Mouse (Mus musculus) retina, postnatal 1 day (tissue): ENCODE measurements around the gene Kcnk15.

Experiments
- DNase-seq: peaks from one replicate; pipeline ENCODE4 v3.0.0-alpha.2; 2012

Gene Kcnk15

GRCm38 (mm10) chr2:163876830-163877498 lies 23.5 kb downstream of the Kcnk15 start:
- DNase-seq: peak; percentile 18

GRCm38 (mm10) chr2:163880891-163881290 lies 27.4 kb downstream of the Kcnk15 start:
- no peak for DNase-seq

GRCm38 (mm10) chr2:163882859-163883652 lies 29.6 kb downstream of the Kcnk15 start:
- DNase-seq: no peak

- DNase-seq: no peak
Observed at GRCm38 (mm10) chr2:163889411-163889810, 36.0 kb downstream of the Kcnk15 start.

GRCm38 (mm10) chr2:163890586-163890985 lies 37.1 kb downstream of the Kcnk15 start:
- DNase-seq: no peak

GRCm38 (mm10) chr2:163891271-163891670 lies 37.8 kb downstream of the Kcnk15 start:
- DNase-seq: no peak

GRCm38 (mm10) chr2:163893446-163894370 lies 40.3 kb downstream of the Kcnk15 start:
- DNase-seq: no peak

GRCm38 (mm10) chr2:163895156-163895555 lies 41.7 kb downstream of the Kcnk15 start:
- no peak for DNase-seq

- DNase-seq: no peak
Observed at GRCm38 (mm10) chr2:163897026-163897425, 43.6 kb downstream of the Kcnk15 start.

GRCm38 (mm10) chr2:163897988-163898535 lies 44.6 kb downstream of the Kcnk15 start:
- DNase-seq: no peak

GRCm38 (mm10) chr2:163899910-163900411 lies 46.5 kb downstream of the Kcnk15 start:
- DNase-seq: peak; percentile 21

- no peak for DNase-seq
Observed at GRCm38 (mm10) chr2:163901043-163901442, 47.6 kb downstream of the Kcnk15 start.

GRCm38 (mm10) chr2:163902448-163902847 lies 49.0 kb downstream of the Kcnk15 start:
- DNase-seq: no peak

GRCm38 (mm10) chr2:163903461-163903860 lies 50.0 kb downstream of the Kcnk15 start:
- no peak for DNase-seq

- no peak for DNase-seq
Observed at GRCm38 (mm10) chr2:163904323-163904722, 50.9 kb downstream of the Kcnk15 start.

GRCm38 (mm10) chr2:163907131-163907530 lies 53.7 kb downstream of the Kcnk15 start:
- no peak for DNase-seq
